Mouse (Mus musculus) spleen, adult 2 months (tissue): ENCODE results near the gene Zbtb20.

Source experiments
- CTCF ChIP-seq: fragments of 200-500 bp; IDR thresholded peaks from 2 replicates; pipeline ENCODE4 v1.5.1; 2011; ENCODE audit warnings: mild to moderate bottlenecking, inconsistent platforms; ENCODE audit not compliant: insufficient read depth, insufficient read length, insufficient replicate concordance; ENCODE audit errors: extremely low read depth
- POLR2A ChIP-seq: fragments of 200-500 bp; IDR thresholded peaks from 2 replicates; pipeline ENCODE4 v1.6.1; 2011; ENCODE audit warnings: low read depth, low read length, inconsistent platforms

GRCm38 (mm10) chr16:43259466-43259865 lies 383.8 kb downstream of the Zbtb20 start:
- TF ChIP-seq CTCF: no peak
- TF ChIP-seq POLR2A: no peak
